Mouse (Mus musculus) brown adipose tissue, adult 24 weeks (tissue): Measurements from ENCODE around the gene Dennd4a. TPM values are rescaled to one million over a fixed set of nuclear protein-coding genes. Genes with fewer than 3 reads are reported as not detected.

Experiments
- H3K27ac ChIP-seq: fragments of 200-500 bp; replicated peaks from 2 replicates; pipeline ENCODE4 v1.5.1; 2012; ENCODE audit warnings: low read depth, mild to moderate bottlenecking, low read length
- H3K4me1 ChIP-seq: fragments of 200-500 bp; 2 replicates; pipeline ENCODE4 v1.6.1; 2012; ENCODE audit warnings: low read length, mixed read lengths; ENCODE audit not compliant: control insufficient read depth, insufficient read depth, insufficient read length
- H3K4me3 ChIP-seq: fragments of 200-500 bp; 2 replicates; pipeline ENCODE4 v1.5.1; 2012; ENCODE audit warnings: low read depth, mild to moderate bottlenecking, low read length, moderate library complexity; ENCODE audit not compliant: insufficient read depth
- polyA plus RNA-seq: library from polyadenylated mRNA; stranded (reverse); fragments of >200 nt; gene quantifications from 2 replicates; pipeline ENCODE4 v1.2.4, GENCODE M21; 2012; ENCODE audit not compliant: missing spikeins, insufficient read depth, insufficient read length

Gene Dennd4a
- polyA plus RNA-seq, 1 experiment, result 11.0 TPM

- Histone ChIP-seq H3K4me3 (no peak overlapping the region), H3K4me1 (no peaks in the 10 kb centered on the region), H3K27ac (no peak overlapping the region)
Observed at GRCm38 (mm10) chr9:64904917-64905640, 93.9 kb downstream of the Dennd4a start.

- Histone ChIP-seq H3K4me1 (no peaks in the 10 kb centered on the region), H3K4me3 (no peak overlapping the region), H3K27ac (no peak overlapping the region)
Observed at GRCm38 (mm10) chr9:64907441-64907840, 96.3 kb downstream of the Dennd4a start.

DNA sequence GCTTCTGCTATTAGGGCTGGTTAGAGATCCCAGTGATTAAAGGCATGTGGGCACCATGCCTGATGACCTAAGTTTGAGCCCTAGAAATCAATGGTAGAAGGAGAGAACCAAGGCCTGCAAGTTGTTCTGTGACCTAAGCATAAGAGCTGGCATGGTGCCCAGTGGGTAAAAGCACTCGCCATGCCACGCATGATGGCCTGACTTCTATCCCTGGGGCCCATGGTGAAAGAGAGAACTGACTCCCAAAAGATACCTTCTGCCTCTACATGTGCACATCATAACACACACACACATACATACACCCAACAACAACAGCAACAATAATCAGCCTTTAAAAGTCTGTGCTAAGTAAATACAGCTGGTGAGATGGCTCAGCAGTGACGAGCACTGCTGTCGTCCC is 102.3 kb downstream of the Dennd4a start:
- 0 out of 2 replicates have a peak overlapping the region, but pooled peaks have one; percentile 8 for H3K27ac ChIP-seq
- H3K4me3 ChIP-seq, result no peak overlapping the region
- peaks cover 5% of the 10 kb centered on the region; the same call in 1 of the 2 replicates for H3K4me1 ChIP-seq

- H3K4me1 ChIP-seq, result peaks cover 5% of the 10 kb centered on the region; the same call in 1 of the 2 replicates
- no peak overlapping the region for H3K27ac ChIP-seq
- H3K4me3 ChIP-seq, result no peak overlapping the region
Observed at GRCm38 (mm10) chr9:64913973-64914372, 102.8 kb downstream of the Dennd4a start.

- Histone ChIP-seq H3K4me1 (peaks cover 5% of the 10 kb centered on the region; the same call in 1 of the 2 replicates), H3K4me3 (no peak overlapping the region), H3K27ac (no peak overlapping the region)
Observed at GRCm38 (mm10) chr9:64914629-64915028, 103.5 kb downstream of the Dennd4a start.

DNA sequence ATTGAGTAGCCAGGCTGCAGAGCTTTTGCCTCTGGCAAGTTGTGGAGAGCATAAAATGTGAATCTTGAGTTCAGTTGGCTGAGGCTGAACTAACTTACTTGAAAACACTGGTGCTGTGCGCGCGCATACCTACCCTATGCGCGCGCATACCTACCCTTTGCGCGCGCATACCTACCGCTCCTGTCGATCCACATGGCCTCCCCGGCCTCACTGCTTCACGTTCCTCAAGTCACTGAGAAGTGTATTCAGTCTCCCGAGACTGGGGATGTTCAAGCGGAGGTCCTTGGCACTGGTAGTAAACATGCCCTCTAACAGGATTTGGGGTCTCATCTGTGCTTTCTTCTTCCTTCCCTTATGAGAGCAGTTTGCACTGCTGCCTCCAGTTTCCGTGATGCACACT is 107.4 kb downstream of the Dennd4a start:
- Histone ChIP-seq H3K27ac (no peak overlapping the region), H3K4me1 (peaks cover 2% of the 10 kb centered on the region; the same call in 1 of the 2 replicates), H3K4me3 (no peak overlapping the region)

- Histone ChIP-seq H3K4me1 (peaks cover 5% of the 10 kb centered on the region), H3K4me3 (no peak overlapping the region), H3K27ac (no peak overlapping the region)
Observed at GRCm38 (mm10) chr9:64925771-64926170, 114.6 kb downstream of the Dennd4a start.

GRCm38 (mm10) chr9:64926201-64926991 is 115.3 kb downstream of the Dennd4a start:
- H3K4me1 ChIP-seq, result peaks cover 11% of the 10 kb centered on the region
- H3K4me3 ChIP-seq, result no peak overlapping the region
- H3K27ac ChIP-seq, result no peak overlapping the region

DNA sequence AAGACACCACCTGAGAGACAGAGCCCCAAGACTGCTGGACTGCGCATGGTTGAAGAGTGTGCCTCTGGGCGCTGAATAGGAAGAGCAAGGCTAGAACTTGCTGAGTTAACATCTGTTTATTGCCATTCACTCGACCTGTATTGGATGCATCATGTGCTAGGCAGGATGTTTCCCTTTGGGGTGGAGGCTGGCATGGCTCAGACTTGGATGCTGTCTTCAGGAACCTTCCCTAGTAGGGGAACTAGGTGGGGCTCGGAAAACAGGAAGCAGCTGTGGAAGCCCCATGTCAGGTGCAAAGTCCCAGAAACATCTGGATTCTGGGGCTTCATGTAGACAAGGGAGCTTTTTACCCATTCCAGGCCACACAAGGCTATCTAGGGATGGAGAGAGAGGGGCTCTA is 119.1 kb downstream of the Dennd4a start:
- Histone ChIP-seq H3K4me1 (peaks cover 31% of the 10 kb centered on the region), H3K4me3 (no peak overlapping the region), H3K27ac (peak overlapping the region; percentile 69; the same call in 1 of the 2 replicates)

DNA sequence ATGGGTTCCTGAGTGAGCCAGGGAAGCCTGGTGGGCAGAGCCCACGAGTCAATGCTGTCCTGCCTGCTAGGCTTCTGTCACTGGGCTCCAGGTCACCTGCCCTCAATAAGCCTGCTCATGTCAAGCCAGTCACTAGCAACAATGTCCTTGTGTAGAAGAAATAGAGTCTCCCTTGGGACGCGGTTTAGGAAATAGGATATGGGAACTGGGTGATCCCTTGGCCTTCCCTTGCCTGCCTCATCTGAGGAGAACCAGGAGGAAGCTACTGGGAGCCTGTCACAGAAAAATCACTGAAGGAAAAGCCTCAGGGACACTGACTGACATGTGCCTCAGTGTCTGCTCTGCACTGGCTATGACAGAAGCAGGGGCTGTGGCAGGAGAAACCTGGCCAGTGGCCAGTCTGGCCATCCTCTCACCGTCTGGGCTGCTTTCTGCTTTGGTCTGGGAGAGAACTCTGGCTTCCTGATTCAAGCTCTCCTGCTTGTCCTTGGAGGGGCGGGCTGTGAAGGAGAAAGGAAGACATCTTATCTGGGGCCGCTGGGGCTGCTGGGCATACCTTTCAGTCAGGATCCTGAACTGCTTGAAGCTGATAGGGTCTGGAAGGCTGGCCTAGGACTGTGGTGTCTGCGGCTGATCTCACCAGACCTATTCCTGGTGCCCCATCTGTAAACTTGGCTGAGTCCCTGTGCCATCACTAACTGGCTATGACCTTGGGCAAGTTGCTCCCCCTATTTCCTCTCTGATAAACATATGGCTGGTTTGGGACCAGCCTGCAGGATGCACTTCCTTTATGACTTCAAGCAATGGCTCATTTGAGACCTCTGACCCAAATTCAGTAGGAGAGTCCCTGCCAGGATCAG is 120.8 kb downstream of the Dennd4a start:
- Histone ChIP-seq H3K4me3 (no peak overlapping the region), H3K4me1 (peaks cover 31% of the 10 kb centered on the region), H3K27ac (peak overlapping the region; percentile 69)

DNA sequence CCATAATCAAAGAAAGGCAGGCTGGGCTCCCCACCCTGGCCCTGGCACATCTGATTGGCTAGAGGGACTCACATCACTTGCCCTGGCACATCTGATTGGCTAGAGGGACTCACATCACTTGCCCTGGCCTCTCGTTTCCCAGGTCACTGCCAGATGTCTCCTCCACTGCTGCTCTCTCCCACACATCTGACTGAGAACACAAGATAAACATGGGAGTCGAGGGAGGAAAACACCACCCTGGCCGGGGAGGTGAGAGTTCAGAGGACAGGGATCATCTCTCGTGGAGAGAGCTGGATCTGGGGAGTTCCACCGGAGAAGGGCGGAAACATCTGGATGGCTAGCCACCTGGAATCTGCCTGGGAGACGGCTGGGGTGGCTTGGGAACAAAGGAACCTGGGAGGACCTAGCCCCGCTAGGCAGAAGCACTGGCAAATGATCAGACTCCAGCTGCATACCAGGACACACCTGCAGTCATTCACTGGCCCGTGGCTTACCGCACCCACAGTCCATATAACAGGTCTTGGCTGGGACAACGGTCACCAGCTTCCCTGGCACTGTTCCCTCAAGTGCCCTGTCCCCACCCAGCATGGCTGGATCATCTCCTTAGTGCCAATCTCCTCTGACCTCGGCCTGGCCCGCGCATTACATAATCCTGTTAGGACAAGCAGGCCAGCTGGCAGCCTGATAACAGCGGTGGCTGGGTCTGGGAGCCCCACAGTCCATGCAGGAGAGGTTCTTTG is 123.0 kb downstream of the Dennd4a start:
- H3K27ac ChIP-seq, result peak overlapping the region; percentile 29
- no peak overlapping the region for H3K4me3 ChIP-seq
- H3K4me1 ChIP-seq, result peaks cover 31% of the 10 kb centered on the region

DNA sequence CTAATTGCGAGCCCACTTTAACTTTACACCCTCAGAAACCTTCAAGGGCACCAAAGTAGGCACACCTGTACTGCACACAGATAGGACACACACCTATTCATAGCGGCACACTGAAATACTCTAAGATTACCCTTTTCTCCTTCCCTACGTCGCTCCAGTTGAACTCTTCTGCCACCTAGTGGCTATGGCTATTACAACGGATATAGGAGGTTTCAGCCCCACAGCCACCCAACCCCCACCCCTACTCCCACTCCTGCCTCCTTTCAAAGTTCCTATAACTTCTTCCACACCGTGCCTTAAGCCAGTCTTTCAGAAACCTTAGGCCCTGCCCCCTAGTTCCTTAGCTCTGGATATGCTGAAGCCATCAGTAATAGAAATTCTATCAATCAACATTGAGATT is 125.4 kb downstream of the Dennd4a start:
- peaks cover 19% of the 10 kb centered on the region for H3K4me1 ChIP-seq
- H3K4me3 ChIP-seq, result no peak overlapping the region
- H3K27ac ChIP-seq, result no peak overlapping the region

DNA sequence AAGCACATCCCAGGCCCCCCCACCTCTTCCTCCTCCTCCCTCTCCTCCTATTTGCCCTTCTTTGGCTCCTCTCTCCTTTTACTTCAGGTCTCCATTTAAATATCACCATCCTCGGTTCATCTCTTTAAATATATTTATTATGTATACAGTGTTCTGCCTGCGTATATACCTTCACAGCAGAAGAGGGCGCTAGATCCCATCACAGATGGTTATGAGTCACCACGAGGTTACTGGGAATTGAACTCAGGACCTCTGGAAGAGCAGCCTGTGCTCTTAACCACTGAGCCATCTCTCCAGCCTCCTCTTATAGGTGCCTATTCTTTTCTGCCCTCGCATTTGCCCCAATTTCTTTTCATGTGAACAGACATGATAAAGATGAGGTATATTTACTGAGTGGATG is 126.4 kb downstream of the Dennd4a start:
- Histone ChIP-seq H3K4me3 (no peak overlapping the region), H3K4me1 (peaks cover 10% of the 10 kb centered on the region), H3K27ac (no peak overlapping the region)

DNA sequence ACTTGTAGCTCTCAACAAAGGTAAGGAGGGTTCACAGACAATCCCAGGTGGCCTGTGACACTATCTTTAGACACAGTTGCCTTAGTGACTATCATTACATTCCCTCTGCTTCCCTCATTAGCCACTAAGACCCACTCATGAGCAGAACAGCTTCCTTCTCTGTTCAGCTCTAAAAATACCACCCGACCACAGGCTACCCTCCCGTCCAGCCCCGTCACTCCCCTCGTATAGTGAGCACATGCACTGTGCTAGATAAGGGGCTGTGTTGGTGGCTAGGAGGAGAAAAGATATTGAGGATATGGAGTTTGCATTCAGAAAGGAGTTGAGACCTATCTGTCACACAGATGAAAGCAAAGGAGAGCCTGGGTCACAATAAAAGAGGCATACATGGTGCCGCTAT is 127.4 kb downstream of the Dennd4a start:
- Histone ChIP-seq H3K4me1 (peaks cover 4% of the 10 kb centered on the region; the same call in 1 of the 2 replicates), H3K27ac (no peak overlapping the region), H3K4me3 (no peak overlapping the region)
